Mouse (Mus musculus): ENCODE measurements around the gene Ppp1r27.

Gene Ppp1r27

DNA sequence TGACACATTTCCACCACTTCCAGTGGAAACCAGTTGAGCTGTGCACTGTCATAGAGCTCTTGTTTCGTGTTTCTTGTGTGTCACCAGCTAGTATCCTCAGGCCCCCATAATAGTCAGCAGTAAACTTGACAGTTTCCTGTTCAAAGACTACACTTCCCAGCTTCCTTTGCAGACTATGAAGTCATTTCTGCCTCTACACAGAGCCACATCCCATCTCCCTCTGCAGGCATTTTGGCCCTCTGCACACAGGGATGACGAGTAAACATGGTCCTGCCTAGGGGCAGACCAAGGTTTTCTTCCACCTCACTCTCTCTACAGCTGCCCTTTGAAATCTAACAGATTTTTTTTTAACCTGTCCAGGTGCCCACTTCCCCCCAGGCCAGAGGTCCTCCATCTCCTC, 3.5 kb downstream of the Ppp1r27 start:
- peak; percentile 50 for DNase-seq (ENCODE audit: low spot score)

DNA sequence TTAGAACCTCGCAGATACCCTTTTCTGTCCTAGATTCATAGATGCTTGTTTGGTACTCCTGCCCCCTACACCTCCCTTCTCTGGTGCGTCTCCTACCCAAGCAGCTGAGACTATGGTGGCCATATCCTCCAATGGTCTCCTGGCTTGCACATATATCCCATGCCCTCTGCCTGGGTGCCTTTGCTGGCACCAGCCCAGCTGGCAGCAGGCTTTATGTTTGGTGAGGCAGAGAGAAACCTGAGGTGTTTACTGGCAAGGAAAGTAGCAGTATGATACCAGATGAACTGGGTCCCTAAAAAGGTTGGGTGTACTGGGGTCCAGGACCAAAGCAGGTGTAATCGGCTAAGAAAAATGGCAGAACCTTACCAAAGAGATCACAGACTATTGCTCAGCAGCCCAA, 5.0 kb downstream of the Ppp1r27 start:
- DNase-seq (ENCODE audit: low spot score), result no peak

DNA sequence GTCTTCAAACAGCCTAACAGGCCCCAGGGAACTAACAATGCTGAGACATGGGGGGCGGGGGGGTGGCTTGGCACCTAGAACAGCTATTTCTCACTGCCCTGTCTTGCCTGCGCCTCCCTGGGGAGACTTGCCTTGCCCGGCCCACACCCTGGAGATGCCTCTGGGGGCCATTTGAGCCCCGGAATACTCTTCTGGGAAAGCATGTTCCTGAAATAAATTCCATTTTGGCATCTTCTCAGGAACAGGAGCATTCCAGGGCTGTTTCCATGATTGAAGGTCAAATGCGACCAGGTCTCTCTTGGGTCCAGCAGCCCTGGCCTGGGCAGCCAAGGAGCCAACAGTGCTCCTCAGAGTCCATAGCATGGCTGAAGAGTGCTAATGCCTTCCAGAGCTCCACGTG, 8.6 kb downstream of the Ppp1r27 start:
- no peak for DNase-seq (ENCODE audit: low spot score)

DNA sequence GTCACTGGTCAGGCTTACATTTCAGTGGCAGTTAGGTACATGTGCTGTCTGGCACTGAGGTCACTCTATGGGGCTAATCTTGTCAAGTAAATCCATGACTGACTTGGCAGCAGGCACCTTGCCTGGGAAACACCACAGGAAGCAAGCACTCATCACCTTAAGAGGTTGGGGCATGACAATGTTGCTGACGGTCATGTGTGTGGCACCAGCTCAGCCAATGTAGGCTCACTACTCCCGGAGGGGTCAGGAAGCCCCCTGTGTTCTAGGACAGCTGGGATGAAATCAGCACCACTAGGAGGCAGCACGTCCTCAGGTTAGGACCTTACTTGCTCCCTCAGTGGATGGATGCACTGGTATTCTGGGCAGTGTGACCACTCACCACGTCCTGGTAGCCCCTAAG, 9.0 kb downstream of the Ppp1r27 start:
- DNase-seq (ENCODE audit: low spot score), result peak; percentile 51

DNA sequence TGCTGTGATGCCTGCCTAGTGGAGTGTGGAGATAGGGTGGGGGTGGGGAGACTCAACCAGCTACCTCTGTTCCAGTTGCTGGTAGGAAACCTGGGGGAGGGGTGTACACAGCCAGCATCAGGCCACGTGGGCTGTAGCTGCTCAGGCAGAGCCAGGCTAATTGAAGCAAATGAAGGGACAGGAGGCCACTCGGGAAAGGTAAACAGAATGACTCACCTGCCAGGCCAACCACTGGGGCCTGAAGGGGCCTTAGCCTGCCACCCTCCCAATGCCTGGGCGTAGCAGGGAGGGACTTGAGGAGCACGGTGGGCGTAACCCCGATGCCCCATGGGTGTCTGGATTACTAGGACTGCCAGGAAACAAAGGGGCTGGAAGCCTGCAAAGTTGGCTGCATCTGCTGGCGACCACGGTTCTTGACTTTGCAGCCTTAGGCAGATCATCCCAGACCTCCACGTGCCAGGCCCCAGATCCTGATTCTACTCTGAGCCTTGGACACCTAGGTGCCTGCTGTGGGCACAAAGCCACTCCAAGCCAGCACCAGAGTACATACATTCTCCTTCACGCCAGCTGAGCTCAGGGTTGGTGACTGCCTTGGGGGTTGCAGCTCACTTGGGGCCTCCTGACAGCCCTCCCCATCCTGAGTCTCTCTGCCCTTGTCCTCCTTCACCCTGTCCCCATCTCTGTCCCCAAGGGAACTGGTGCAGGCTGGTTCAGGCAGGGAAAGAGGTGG, 11.5 kb downstream of the Ppp1r27 start:
- DNase-seq (ENCODE audit: low spot score), result peak; percentile 82

DNA sequence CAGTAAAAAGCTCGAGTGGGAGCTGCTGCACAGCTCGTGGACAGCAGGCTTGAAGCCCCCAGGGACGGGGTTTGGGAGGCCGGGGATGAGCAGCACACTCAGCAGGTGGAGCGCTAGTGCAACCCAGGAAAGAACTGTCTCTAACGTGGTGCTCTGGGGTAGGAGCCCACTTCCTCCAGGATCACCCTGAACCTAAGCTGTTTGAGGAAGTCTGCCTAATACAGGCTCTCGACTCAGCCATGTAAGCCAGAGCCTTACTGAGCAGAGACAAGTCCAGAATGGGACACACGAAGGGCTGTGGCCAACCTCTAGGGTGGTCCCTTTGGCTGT, 12.0 kb downstream of the Ppp1r27 start:
- no peak for DNase-seq (ENCODE audit: low spot score)

DNA sequence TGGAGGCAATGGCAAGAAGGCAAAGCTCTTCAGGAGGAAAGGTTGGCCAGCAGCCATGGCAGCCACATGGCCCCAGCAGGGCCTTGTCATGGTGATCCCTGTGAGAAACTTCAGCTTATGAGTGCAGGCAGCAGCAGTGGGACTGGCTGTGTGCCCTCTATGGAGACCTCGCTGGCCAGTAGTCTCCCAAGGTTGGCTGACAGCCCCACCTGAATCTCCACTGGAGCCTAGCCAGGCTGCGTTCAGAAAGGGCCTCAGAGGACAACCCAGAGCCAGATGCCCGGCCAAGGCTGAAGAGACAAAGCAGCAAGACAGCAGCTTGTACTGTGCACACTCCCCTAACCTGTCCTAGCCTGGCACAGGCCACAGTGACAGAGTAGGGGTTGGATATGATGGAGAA, 12.4 kb downstream of the Ppp1r27 start:
- peak; percentile 90 for DNase-seq (ENCODE audit: low spot score)

DNA sequence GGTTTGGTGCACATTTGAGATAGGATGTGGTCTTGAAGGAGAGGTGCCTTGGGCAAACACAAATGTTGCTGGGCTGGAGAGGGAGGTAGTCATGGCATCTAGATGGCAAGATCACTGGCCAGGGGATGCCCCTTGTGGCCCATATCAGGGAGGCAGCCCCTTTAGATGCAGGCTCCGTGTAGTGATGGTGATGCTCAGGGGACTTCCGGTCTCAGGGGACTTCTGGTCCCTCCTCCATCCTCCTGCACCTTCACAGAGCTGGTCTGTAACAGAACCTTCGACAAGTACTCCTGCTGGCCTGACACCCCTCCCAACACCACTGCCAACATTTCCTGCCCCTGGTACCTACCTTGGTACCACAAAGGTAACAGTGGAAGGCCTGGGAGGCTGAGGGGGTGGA, 15.1 kb downstream of the Ppp1r27 start:
- DNase-seq (ENCODE audit: low spot score), result no peak

DNA sequence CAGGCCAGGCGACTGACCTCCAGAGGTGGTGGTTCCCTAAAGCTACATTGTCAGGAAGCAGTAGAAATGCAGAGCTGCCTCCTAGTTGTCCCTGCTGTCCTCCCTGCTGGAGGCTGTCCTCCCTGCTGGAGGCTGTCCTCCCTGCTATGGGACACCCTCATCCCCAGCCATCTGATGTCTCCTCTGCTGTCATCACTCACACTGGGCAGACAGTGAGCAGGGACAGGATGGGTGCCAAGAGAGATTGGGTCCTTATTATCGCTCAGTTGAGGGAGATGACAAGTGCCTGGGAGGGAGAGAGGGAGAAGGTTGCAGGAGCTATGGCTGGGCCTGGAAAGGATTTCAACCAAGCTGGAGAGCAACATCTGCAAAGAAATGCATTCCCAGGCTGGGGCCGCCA, 15.8 kb downstream of the Ppp1r27 start:
- DNase-seq (ENCODE audit: low spot score), result peak; percentile 35

DNA sequence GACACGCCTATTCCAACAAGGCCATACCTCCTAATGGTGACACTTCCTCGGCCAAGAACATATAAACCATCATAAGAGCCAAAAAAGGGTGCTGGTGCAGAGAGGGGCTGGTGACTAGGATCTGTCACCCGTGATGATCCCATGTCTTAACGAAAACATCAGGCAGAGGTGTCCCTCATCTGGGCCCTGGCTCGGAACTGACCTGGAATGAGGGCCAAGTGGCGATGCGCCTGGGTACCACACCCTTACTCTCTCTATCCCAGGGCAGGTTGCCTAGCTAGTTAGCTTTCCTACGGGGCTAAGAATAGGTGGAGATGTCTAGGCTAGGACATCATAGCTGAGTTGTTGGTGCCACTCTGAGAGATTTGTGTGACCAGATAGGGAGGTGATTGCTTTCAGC, 16.8 kb downstream of the Ppp1r27 start:
- no peak for DNase-seq (ENCODE audit: low spot score)

DNA sequence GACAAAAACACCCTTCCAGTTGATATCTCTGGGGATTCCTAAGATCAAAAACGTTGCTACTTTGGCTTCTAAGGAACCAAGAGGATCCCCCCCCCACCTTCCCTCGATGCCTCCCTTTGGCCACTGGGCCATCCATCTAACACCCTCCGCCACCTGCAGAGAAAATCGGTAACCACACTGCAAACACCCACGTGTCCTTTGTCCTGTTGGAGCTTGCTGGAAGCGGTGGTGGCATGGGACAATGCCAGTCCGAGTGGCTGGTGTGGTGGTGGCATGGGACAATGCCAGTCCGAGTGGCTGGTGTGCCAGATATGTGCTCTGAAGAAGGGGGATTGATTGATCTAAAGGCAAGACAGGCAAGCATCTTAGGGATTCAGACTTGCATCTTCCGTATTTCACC, 19.3 kb downstream of the Ppp1r27 start:
- DNase-seq (ENCODE audit: low spot score), result no peak

DNA sequence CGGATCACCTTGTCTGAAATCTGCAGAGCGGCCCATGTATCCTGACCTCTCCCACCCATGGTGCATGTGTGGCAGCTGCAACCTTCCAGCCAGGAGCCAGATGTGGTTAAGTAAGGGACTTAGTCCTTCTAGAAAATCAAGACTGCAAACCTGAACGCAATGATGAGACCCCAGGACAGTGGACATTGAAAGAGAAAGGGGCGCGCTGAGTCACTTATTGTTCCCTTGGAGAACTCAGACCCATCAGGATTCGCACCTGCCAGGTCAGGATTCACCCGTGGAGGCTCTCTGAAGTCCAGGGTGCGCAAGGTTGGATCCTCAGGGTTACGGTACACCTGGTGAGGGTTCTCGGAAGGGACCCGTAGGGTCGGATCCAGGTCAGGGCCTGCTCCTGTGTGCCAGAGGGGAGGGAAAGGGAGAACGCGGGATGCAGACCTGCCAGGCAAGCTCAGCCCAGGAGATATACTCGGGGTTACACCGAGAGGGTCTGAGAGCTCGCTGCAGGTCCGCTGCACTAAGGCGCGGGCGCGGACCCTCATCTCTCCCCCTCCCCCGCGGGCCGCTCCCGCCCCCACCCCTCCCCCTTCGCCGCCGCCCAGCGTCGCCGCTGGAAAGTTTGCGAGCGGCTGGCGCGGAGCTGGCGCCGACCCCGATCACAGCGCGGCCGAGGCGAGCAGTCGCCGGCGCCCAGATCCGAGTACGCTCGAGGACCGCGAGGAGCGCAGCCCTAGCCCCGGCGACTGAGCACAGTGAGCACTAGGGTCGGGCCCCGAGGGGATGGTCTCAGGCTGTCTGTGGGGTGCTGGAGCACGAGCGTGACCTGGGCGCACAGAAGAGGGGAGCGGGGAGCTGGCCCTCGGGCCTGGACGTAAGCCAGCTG, 20.6 kb downstream of the Ppp1r27 start, which contains the start of gene Gcgr:
Gene Gcgr (plus strand): TSS at position 615 of the 880 bp plus-strand sequence.
- no peak for DNase-seq (ENCODE audit: low spot score)

DNA sequence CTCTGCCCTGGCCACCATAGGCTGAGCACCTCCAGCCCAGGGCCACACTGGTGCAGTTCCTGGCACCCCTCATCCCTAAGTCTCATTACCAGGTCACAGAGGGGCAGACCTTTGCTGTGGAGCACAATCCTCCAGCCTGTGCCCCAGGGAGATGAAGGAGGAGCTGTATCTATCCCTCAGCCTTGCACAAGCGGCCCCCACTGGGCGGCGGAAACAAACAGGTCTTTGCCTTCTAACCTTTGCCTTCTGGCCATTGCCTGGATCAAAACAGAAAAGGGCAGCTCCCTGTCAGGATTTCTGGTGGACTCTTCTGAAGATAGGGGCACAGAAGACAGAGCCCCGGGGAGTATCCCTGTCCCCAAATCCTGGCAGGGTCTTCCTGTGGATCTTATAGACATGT, 22.0 kb downstream of the Ppp1r27 start:
- no peak for DNase-seq (ENCODE audit: low spot score)

DNA sequence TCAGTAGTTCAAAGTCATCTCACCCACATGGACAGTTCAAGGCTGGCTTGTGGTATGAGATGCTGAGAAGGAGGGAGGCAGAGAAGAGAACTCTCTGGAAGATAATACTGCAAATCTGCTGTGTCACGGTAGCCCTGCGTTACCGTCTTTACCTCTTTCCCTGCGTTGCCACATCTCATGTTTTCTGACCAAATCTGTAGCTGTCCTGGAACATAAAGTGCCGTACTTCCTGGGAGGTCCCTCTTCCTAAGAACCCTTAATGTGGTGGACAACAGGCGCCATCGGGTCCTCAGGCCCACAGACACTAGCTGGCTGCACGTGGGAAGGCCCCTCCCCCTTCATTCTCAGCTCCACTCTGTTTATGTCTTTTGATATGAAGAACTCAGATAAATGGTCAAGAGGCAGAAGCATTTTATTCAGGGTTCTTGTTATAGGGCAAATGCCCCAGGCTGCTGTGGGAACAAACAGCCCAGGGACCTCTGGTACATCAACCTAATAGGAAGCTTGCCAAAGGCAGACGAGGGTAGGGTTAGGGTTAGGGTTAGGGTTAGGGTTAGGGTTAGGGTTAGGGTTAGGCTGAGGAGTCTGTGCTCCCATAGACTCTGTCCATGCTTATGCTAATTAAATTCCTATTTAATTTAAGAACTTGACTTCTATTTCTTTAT, 23.1 kb downstream of the Ppp1r27 start:
- no peak for DNase-seq (ENCODE audit: low spot score)

DNA sequence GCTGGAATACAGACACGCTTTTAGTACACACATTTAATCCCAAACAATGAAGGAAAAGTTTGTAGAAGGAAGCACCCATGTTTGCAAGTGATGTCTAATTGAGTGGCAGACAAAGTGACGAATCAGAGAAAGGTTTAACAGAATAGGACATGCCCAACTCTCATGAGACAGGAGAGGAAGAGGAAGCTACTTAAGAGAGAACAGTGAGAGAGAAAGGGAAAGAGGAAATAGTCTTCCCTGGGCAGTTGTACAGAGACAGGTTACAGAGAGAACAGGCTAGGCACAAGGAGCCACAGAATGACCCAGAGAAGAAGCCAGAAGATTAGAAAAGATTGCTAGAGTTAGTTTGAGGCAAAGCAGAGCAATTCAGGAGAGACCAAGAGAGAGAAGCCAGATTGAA, 25.0 kb downstream of the Ppp1r27 start:
- DNase-seq (ENCODE audit: low spot score), result no peak

DNA sequence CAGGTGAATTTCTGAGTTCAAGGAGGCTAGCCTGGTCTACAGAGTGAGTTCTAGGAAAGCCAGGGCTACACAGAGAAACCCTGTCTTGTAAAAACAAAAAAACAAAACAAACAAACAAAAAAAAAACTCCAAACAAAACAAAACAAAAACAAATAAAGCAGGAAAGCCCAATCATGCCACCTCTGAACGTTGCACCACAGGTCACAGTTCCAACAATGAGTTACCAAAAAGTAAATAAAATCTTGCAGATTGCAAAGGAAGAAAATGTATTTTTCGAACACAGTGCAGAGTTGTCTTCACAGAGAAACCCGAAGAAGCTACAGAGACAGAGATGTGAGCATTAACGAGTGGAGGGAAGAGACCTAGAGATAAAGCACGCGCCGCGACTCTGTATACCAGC, 28.4 kb downstream of the Ppp1r27 start:
- no peak for DNase-seq (ENCODE audit: low spot score)

DNA sequence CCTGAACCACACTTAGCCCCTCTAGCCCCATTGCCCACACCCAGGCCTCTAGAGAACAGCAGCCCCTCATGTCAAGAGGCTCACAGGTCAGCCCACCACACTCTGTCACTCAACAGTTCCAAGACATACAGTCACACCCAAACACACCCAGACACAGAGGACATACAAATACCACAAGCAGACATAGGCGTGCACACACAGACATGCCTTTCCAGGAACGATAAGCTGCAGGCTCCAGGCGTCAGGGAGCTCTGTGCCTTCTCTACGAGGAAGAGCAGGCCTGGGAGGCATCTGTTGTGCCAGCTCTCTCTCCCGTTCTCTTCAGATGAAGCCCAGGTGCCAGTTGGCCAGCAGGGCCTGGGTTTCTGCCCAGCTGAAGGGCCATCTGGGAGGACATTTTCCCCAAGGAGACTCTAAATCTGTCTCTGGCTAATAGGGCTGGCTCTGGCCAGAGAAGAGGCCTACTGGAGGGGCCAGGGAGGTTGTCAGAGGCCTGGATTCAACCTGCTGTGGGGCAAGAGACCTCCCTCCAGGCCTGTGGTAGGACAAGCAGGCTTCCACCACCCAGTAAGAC, 29.9 kb downstream of the Ppp1r27 start:
- peak; percentile 99 for DNase-seq (ENCODE audit: low spot score)

DNA sequence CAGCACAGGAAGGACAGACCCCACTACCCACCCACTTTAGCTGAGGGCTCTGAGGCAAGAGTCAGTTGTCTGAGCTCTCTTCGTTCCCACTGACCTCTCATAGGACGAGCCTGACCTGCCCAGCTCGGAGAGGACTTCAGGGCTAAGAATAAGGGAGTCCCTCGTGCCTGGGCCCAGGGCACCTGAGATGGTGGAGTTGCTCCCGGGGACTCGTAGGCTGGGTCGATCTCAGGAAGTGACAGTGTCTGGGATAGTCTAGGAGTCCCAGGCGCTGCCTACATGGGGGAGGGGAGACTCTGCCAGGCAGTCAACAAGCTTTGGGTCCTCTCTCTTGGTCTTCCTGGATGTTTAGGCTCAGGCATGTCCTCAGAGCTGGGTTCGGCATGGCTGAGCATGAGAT, 30.4 kb downstream of the Ppp1r27 start:
- DNase-seq (ENCODE audit: low spot score), result peak; percentile 59

DNA sequence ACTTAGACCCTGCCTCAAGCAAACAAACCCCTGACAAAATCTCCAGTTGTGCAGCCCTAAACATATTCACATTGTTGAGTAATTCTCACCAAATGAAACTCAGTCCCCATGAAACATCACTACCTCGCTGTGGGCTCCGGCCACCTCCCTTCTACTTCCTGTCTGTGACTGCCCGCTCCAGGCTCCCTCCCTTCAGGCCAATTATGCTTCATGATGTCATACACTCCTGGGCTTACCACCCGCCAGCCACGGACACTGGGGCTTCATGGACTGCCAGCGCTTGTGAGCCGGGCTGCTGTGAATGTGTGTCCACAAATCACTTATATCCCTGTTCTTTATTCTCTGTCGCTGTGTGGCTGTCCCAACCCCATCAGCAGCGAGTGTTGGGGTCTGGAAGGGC, 31.2 kb downstream of the Ppp1r27 start:
- DNase-seq (ENCODE audit: low spot score), result peak; percentile 93

DNA sequence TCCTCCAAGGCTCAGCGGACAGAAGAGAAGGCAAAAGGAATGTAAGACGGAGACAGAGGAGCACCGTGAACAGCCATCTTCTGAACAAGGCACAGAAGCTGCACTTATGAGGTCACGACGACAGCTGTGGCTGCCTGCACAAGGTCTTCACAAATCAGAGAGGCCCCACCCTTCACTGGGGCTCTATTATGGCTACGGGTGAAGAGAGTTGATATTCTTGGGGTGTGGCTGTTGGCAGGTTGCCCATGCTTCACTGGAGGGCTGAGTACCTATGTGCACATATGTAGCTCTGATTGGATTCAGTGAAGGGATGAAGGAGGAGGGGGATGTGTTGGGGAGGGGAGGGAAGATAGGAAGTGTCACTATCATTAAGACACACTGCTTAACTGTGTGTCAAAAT, 32.4 kb downstream of the Ppp1r27 start:
- DNase-seq (ENCODE audit: low spot score), result peak; percentile 46

DNA sequence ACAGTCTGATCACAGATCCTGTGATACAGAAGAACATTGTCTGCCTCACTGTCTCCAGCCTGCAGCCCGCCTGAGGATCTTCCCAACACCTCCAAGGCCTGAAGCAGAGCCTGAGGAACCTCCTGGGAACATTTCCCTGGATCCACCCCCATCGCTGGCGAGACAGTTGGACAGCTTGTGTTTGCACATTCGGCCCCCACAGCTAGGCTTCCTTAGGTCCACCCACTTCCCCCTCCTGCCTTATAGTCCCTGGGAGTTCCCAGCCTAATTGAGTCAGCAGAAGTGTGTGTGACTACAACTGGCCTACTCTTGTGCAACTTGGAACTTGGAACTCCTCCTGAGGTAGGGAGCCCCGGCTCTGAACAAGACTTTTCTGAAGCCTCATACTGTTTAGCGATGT, 32.9 kb downstream of the Ppp1r27 start:
- DNase-seq (ENCODE audit: low spot score), result peak; percentile 52

DNA sequence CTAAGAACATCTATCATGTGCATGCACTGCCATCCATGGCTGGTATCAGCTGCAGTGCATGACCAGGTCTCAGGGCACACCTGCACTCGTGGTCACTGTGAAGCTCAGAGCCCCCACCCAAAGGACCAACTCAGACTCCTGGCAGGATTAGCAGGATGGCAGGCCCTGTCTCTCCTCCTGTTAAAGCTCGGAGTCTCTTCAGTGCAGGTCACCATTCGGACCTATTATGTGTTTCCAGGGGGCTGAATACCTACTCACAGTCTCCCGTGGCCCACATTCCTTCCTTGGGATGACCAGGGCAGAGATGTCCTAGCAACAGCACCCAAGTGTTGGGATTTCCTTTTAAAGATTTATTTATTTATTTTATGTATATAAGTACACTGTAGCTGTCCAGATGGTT, 33.8 kb downstream of the Ppp1r27 start:
- DNase-seq (ENCODE audit: low spot score), result no peak

DNA sequence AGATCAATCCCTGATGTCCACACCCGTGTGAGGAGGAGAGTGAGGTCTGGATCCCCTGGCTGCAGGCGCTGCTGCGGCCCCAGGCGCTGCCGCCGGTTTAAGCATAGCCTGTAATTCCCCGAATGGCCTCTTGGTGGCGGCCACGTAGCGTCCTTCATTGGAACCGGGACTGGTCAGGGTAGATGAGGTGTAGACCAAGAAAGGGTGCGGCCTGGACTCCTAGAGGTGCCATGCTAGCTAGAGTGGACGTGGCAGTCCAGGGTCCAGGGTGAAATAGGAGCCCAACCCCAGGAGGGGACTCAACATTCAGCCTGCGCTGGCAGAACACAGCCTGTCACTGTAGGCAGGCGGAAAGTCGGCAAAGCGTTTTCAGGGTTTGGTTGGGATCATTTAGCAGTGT, 35.3 kb downstream of the Ppp1r27 start:
- peak; percentile 88 for DNase-seq (ENCODE audit: low spot score)
